Mouse (Mus musculus) hindbrain, embryonic 11.5 days (tissue): Measurements from ENCODE around the gene Fgfr2. TPM values are rescaled to one million over a fixed set of nuclear protein-coding genes. Genes with fewer than 3 reads are reported as not detected.

Experiments
- ATAC-seq: fragments of 200-750 bp; cut with Nextera tagmentation; 2 replicates; pipeline ENCODE4 v1.8.0; 2017; ENCODE audit warnings: mild to moderate bottlenecking, moderate TSS enrichment, moderate library complexity; ENCODE audit not compliant: low FRiP score
- DNase-seq: peaks from one replicate; pipeline ENCODE4 v3.0.0-alpha.2; 2015; ENCODE audit warnings: low spot score
- H3K27ac ChIP-seq: fragments of 300-500 bp; sonication (generic); 2 replicates; pipeline ENCODE4 v1.5.1; 2014; ENCODE audit warnings: mild to moderate bottlenecking, low read depth, low read length
- H3K27me3 ChIP-seq: fragments of 300-500 bp; sonication (generic); 2 replicates; pipeline ENCODE4 v1.6.1; 2014; ENCODE audit warnings: mild to moderate bottlenecking, low read length, moderate library complexity, mixed read lengths; ENCODE audit not compliant: control insufficient read depth, insufficient read depth
- H3K36me3 ChIP-seq: fragments of 300-500 bp; sonication (generic); 2 replicates; pipeline ENCODE4 v1.6.1; 2014; ENCODE audit warnings: mild to moderate bottlenecking, low read length, moderate library complexity, mixed read lengths; ENCODE audit not compliant: control insufficient read depth, insufficient read depth
- H3K4me1 ChIP-seq: fragments of 300-500 bp; sonication (generic); replicated peaks from 2 replicates; pipeline ENCODE4 v1.6.1; 2014; ENCODE audit warnings: low read length, mixed read lengths; ENCODE audit not compliant: control insufficient read depth, insufficient read depth
- H3K4me2 ChIP-seq: fragments of 300-500 bp; sonication (generic); replicated peaks from 2 replicates; pipeline ENCODE4 v1.6.1; 2014; ENCODE audit warnings: mild to moderate bottlenecking, low read depth, low read length
- H3K4me3 ChIP-seq: fragments of 300-500 bp; sonication (generic); 2 replicates; pipeline ENCODE4 v1.5.1; 2014; ENCODE audit warnings: low read depth, low read length
- H3K9ac ChIP-seq: fragments of 300-500 bp; sonication (generic); 2 replicates; pipeline ENCODE4 v1.6.1; 2014; ENCODE audit warnings: low read depth, low read length
- H3K9me3 ChIP-seq: fragments of 300-500 bp; sonication (generic); 2 replicates; pipeline ENCODE4 v1.6.1; 2016; ENCODE audit warnings: low read length; ENCODE audit not compliant: control insufficient read depth
- WGBS: fragments of 180-500 bp; shearing (Covaris S2); extraction: QIAGEN DNeasy Blood & Tissue Kit; methylation state at CpG from one replicate; pipeline ENCODE4 v1.1.7; 2014; 5-methylcytosine and 5-hydroxymethylcytosine counted together
- polyA plus RNA-seq: library from polyadenylated mRNA; unstranded; fragments of >200 nt; fragmentation: Nextera tagmentation; extraction: Ambion mirVana; gene quantifications from 2 replicates; pipeline ENCODE4 v1.2.1, GENCODE M21; 2014

Fgfr2 gene
- polyA plus RNA-seq, 1 experiment from 2014 or later, result 71.3 TPM

GRCm38 (mm10) chr7:133037217-133037616, 85.9 kb downstream of the Fgfr2 start:
- ATAC-seq, result no peak; the same call in 1 of the 2 replicates
- Histone ChIP-seq H3K27ac (no peak overlapping the region), H3K9me3 (no peaks in the 10 kb centered on the region), H3K36me3 (no peaks in the 10 kb centered on the region), H3K4me1 (peaks cover 14% of the 10 kb centered on the region), H3K4me3 (no peak overlapping the region), H3K9ac (no peak overlapping the region), H3K27me3 (no peaks in the 10 kb centered on the region), H3K4me2 (no peak overlapping the region)
- 29% methylated on average over 5 of the region's 5 CpGs for WGBS
- DNase-seq, result peak; percentile 56

GRCm38 (mm10) chr7:133035901-133036300, 87.2 kb downstream of the Fgfr2 start:
- Histone ChIP-seq H3K27ac (no peak overlapping the region), H3K36me3 (no peaks in the 10 kb centered on the region), H3K9me3 (no peaks in the 10 kb centered on the region), H3K27me3 (no peaks in the 10 kb centered on the region), H3K4me3 (no peak overlapping the region), H3K4me1 (peaks cover 14% of the 10 kb centered on the region), H3K9ac (no peak overlapping the region), H3K4me2 (no peak overlapping the region)
- DNase-seq (no peak), ATAC-seq (no peak)

- no peak overlapping the region for H3K4me2 ChIP-seq
- 45% methylated on average over 9 of the region's 9 CpGs for WGBS
- DNase-seq (peak; percentile 79), ATAC-seq (peak; percentile 60)
- no peaks in the 10 kb centered on the region for H3K27me3 ChIP-seq
- H3K4me3 ChIP-seq, result no peak overlapping the region
- no peaks in the 10 kb centered on the region for H3K9me3 ChIP-seq
- 0 out of 2 replicates have a peak overlapping the region, but pooled peaks have one; percentile 4 for H3K27ac ChIP-seq
- no peaks in the 10 kb centered on the region for H3K36me3 ChIP-seq
- H3K4me1 ChIP-seq, result peaks cover 14% of the 10 kb centered on the region
- H3K9ac ChIP-seq, result no peak overlapping the region
These were observed 90.5 kb downstream of the Fgfr2 start for GRCm38 (mm10) chr7:133032589-133033203.

GRCm38 (mm10) chr7:133029496-133030047, 93.6 kb downstream of the Fgfr2 start:
- Histone ChIP-seq H3K36me3 (no peaks in the 10 kb centered on the region), H3K9me3 (no peaks in the 10 kb centered on the region), H3K27ac (no peak overlapping the region), H3K27me3 (no peaks in the 10 kb centered on the region), H3K4me3 (no peak overlapping the region), H3K4me1 (peaks cover 6% of the 10 kb centered on the region), H3K4me2 (no peak overlapping the region), H3K9ac (no peak overlapping the region)
- DNase-seq, result no peak
- ATAC-seq, result no peak
- WGBS, result 83% methylated on average over 8 of the region's 8 CpGs

GRCm38 (mm10) chr7:133029004-133029403, 94.1 kb downstream of the Fgfr2 start:
- DNase-seq (no peak), ATAC-seq (no peak)
- 93% methylated on average over 8 of the region's 8 CpGs for WGBS
- Histone ChIP-seq H3K36me3 (no peaks in the 10 kb centered on the region), H3K4me1 (peaks cover 6% of the 10 kb centered on the region), H3K9me3 (no peaks in the 10 kb centered on the region), H3K4me3 (no peak overlapping the region), H3K27me3 (no peaks in the 10 kb centered on the region), H3K4me2 (no peak overlapping the region), H3K27ac (no peak overlapping the region), H3K9ac (no peak overlapping the region)

GRCm38 (mm10) chr7:133027930-133028329, 95.2 kb downstream of the Fgfr2 start:
- no peaks in the 10 kb centered on the region for H3K36me3 ChIP-seq
- H3K9me3 ChIP-seq, result no peaks in the 10 kb centered on the region
- DNase-seq (no peak), ATAC-seq (no peak)
- no peaks in the 10 kb centered on the region for H3K27me3 ChIP-seq
- H3K4me2 ChIP-seq, result no peak overlapping the region
- no peak overlapping the region for H3K9ac ChIP-seq
- WGBS, result 92% methylated on average over 4 of the region's 4 CpGs
- no peak overlapping the region for H3K27ac ChIP-seq
- peaks cover 2% of the 10 kb centered on the region; the same call in 1 of the 2 replicates for H3K4me1 ChIP-seq
- H3K4me3 ChIP-seq, result no peak overlapping the region

GRCm38 (mm10) chr7:133024694-133025093, 98.5 kb downstream of the Fgfr2 start:
- Histone ChIP-seq H3K27ac (no peak overlapping the region), H3K4me1 (no peaks in the 10 kb centered on the region), H3K4me2 (no peak overlapping the region), H3K9ac (no peak overlapping the region), H3K9me3 (no peaks in the 10 kb centered on the region), H3K36me3 (no peaks in the 10 kb centered on the region), H3K4me3 (no peak overlapping the region), H3K27me3 (no peaks in the 10 kb centered on the region)
- DNase-seq (no peak), ATAC-seq (no peak)
- WGBS, result 79% methylated on average over 1 of the region's 1 CpGs

GRCm38 (mm10) chr7:133019481-133020020, 103.6 kb downstream of the Fgfr2 start:
- no peaks in the 10 kb centered on the region for H3K36me3 ChIP-seq
- no peak overlapping the region for H3K9ac ChIP-seq
- no peak overlapping the region for H3K27ac ChIP-seq
- no peak for ATAC-seq
- 41% methylated on average over 6 of the region's 6 CpGs for WGBS
- no peak overlapping the region for H3K4me2 ChIP-seq
- DNase-seq, result no peak
- H3K4me3 ChIP-seq, result no peak overlapping the region
- H3K27me3 ChIP-seq, result no peaks in the 10 kb centered on the region
- H3K4me1 ChIP-seq, result no peaks in the 10 kb centered on the region
- no peaks in the 10 kb centered on the region for H3K9me3 ChIP-seq

GRCm38 (mm10) chr7:133018961-133019360, 104.2 kb downstream of the Fgfr2 start:
- H3K4me2 ChIP-seq, result no peak overlapping the region
- H3K9ac ChIP-seq, result no peak overlapping the region
- DNase-seq, result no peak
- H3K27ac ChIP-seq, result no peak overlapping the region
- H3K9me3 ChIP-seq, result no peaks in the 10 kb centered on the region
- H3K4me3 ChIP-seq, result no peak overlapping the region
- no peak for ATAC-seq
- no peaks in the 10 kb centered on the region for H3K36me3 ChIP-seq
- 79% methylated on average over 7 of the region's 7 CpGs for WGBS
- H3K27me3 ChIP-seq, result no peaks in the 10 kb centered on the region
- H3K4me1 ChIP-seq, result no peaks in the 10 kb centered on the region
